Comparison of ENCODE assay signal across 12 mouse cellular contexts in genomic region chr10:13335814-13336213, GRCm38 (mm10).
"Had no signal": no experiment of that assay in that cellular context is flagged by ENCODE, and none has a peak within 500 bp of the region (broad histone marks: within the 10 kb centered on the region; RNA-seq: fewer than 3 reads in every experiment).

No protein-coding gene starts in this region.

- H3K27me3 ChIP-seq: neural tube, embryonic 13.5 days had no signal

- H3K4me2 ChIP-seq: neural tube, embryonic 13.5 days had no signal

- H3K4me3 ChIP-seq: layer of hippocampus, adult 2 months; neural tube, embryonic 13.5 days had no signal

- H3K27ac ChIP-seq: layer of hippocampus, adult 2 months; liver, embryonic 14.5 days; neural tube, embryonic 13.5 days had no signal

- H3K36me3 ChIP-seq: neural tube, embryonic 13.5 days had no signal

- H3K9ac ChIP-seq: liver, embryonic 14.5 days; neural tube, embryonic 13.5 days had no signal

- DNase-seq: kidney, adult 8-10 months; kidney, postnatal 36 days; liver; lung, adult 18-20 months; lung, postnatal 36 days; right cerebral cortex, adult 18-20 months; right cerebral cortex, postnatal 25 days; thymus, postnatal 36 days had no signal

- H3K9me3 ChIP-seq: neural tube, embryonic 13.5 days had no signal

- ATAC-seq: intestine, postnatal 0 days had no signal
